Mouse (Mus musculus) right cerebral cortex, adult 18-20 months (tissue): ENCODE measurements around the gene Trpm3.
"Not testable (repeated sequence)": the region's sequence is repeated elsewhere in the genome, so short reads cannot be mapped to it uniquely, and the experiment has no call there.

Source experiments
- DNase-seq: peaks from one replicate; pipeline ENCODE4 v3.0.0; 2022; ENCODE audit warnings: mixed read lengths

Trpm3 gene

DNA sequence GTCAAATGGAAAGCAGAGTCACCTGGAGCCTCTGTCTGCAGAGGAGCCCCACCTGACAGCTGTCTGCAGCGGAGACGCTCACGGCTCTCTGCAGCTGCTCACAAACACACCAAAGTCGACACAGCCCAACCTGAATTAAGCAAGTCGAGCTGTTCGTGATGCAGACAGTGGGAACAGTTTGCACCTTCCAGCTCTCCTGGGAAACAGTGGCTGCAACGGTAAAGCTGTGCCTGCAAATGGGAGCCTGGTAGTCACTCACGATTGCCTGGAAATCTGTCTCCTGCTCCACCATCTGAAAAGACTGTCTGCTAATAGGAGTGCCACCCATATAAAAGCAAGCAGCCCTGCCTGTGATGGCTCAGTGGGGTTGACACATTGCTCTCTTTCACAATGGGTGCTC is 865.0 kb downstream of the Trpm3 start:
- DNase-seq = peak; percentile 65

DNA sequence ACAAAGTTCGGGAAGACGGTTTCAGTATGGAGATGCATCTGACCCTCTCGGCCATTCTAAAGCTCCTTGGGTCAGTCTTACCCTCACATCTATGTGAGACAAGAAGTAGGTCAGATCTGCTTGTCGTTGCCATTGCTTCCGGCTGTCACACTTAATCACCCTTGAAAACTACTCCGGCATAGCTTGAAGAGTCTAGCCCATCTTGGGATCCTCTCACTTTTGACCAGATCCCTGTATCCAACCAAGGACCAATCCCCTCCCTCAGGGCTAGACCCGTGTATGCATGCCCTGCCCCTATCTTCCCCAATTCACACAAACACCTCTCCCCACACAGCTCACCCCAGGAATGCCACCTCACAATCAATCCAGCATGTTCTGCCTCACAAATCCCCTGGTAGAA is 867.0 kb downstream of the Trpm3 start:
- DNase-seq = no peak

GRCm38 (mm10) chr19:23006517-23007273 is 867.8 kb downstream of the Trpm3 start:
- no peak for DNase-seq

GRCm38 (mm10) chr19:23013695-23014094 is 874.8 kb downstream of the Trpm3 start:
- DNase-seq = no peak

DNA sequence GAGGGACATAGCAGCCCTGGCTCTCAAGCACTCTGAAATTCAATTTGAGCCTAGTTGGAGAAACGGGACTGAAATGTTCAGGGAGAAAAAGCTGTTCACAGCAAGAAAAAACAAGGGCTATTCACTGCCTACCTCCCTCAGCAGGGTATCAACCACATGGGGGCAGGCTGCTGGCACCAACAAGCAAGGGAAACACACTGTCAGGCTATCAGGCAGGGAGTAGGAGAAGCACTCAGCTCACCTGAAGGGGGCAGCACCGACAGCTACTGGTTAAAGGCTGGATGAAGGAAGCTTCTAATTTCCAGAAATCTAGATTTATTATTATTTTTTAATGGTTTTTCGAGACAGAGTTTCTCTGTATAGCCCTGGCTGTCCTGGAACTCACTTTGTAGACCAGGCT is 876.7 kb downstream of the Trpm3 start:
- peak; percentile 24 for DNase-seq

DNA sequence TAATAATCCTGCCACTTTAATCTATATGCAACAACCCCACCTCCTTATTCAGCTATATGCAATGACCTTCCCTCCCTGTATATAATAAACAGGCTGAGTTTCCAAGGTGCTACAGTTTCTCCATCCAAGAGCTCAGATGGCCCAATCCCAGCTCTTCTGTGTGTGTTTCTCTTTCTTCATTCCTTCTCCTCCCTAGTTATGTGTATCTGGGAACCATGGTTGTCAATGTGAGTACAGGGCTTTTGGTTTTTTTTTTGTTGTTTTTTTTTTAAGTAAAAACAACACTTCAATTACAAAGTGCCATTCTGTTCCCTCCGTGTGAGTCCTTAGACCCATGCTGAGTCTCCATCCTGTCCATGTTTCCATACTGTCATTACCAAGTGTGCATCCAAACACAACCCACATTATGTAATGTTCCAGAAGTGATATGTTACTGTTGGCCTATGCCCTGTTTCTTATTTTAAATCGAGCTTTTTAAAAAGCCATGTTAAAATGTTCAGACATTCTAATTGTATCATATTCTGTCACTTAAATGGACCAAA is 879.4 kb downstream of the Trpm3 start:
- no peak for DNase-seq

GRCm38 (mm10) chr19:23022902-23023301 is 884.1 kb downstream of the Trpm3 start:
- no peak for DNase-seq

GRCm38 (mm10) chr19:23023316-23023960 is 884.6 kb downstream of the Trpm3 start:
- DNase-seq = no peak

DNA sequence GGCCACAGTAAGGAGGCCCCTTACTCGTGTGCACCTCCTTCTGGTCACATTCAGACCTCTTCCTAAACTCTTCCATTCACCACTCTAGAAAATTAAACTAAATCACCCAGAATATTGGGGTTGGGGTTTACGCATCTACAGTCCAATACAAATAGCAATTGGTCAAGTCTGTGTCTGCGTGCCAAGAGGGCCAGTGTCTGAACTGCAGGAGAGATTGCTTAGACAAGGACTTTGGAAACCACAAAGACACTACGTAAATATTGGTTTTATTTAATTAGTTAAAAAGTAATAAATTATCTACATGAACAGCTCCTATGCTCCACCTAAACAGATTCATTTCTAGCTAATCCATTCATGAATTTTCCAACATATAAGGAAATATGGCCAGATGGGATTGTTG is 886.0 kb downstream of the Trpm3 start:
- no peak for DNase-seq

- DNase-seq = no peak
Measured at GRCm38 (mm10) chr19:23026427-23026826, 887.6 kb downstream of the Trpm3 start.

- no peak for DNase-seq
Measured at GRCm38 (mm10) chr19:23028283-23028682, 889.4 kb downstream of the Trpm3 start.

DNA sequence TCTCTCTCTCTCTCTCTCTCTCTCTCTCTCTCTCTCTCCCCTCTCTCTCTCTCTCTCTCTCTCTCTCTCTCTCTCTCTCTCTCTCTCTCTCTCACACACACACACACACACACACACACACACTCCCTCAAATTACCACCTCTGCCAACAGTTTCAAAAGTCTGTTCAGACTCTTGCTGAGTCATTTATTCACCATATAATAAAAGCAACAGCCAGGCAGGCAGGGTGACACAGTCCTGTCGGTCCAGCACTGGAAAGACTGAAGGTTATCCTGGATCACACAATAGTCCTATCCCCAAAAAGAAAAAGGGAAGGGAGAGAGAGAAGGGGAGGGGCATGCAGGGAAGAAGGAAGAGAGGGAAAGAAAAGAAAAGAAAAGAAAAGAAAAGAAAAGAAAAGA is 894.5 kb downstream of the Trpm3 start:
- DNase-seq = not testable (repeated sequence)

GRCm38 (mm10) chr19:23034117-23034516 is 895.3 kb downstream of the Trpm3 start:
- DNase-seq = no peak

- DNase-seq = no peak
Measured at GRCm38 (mm10) chr19:23034933-23035332, 896.1 kb downstream of the Trpm3 start.

- no peak for DNase-seq
Measured at GRCm38 (mm10) chr19:23035786-23036185, 896.9 kb downstream of the Trpm3 start.

DNA sequence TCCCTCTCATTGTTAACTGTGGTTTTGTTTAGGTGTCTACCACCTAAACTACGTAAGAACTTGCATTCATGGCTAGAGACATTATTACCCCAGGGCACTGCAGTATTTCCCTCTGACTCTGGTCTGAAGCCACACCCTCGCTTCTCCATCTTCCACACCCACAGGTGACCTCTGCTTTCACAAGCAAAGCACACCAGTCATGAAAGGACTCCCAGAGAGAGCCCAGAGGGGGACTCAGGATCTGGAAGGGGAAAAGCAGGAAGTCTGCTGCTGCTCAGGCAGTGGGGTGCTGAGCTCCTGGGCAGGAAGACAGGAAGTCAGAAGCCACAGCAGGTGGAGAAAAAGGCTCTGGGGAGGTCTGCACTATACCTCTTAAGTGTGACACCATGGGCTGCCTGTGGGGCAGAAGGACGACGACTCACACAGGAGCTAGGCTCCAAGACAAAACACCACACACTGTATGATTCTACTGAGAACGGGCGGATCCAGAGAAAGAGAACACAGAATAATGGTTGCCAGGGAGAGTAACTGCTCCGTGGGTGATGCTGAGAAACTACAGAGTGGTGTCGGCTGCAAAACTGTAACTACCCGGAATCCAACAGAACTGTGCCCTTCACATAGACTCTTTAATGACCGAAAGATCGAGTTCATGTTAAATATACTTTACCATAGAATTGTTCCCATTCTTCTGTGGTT is 898.1 kb downstream of the Trpm3 start:
- DNase-seq = no peak

DNA sequence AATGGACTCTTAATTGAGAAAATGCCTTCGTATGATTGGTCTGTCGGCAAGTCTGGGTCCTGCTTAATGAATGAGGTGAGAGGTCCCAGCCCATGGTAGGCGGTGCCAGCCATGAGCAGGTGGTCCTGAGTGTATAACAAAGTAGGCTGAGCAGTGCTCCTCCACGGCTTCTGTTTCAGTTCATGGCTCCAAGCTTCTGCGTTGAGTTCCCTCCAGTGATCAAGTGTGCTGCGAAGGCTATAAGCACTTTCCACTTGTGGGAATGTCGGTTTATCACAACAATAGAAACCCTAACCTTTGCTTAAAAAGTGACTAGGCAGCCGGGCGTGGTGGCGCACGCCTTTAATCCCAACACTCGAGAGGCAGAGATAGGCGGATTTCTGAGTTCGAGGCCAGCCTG is 898.7 kb downstream of the Trpm3 start:
- no peak for DNase-seq

GRCm38 (mm10) chr19:23038321-23038720 is 899.5 kb downstream of the Trpm3 start:
- no peak for DNase-seq

DNA sequence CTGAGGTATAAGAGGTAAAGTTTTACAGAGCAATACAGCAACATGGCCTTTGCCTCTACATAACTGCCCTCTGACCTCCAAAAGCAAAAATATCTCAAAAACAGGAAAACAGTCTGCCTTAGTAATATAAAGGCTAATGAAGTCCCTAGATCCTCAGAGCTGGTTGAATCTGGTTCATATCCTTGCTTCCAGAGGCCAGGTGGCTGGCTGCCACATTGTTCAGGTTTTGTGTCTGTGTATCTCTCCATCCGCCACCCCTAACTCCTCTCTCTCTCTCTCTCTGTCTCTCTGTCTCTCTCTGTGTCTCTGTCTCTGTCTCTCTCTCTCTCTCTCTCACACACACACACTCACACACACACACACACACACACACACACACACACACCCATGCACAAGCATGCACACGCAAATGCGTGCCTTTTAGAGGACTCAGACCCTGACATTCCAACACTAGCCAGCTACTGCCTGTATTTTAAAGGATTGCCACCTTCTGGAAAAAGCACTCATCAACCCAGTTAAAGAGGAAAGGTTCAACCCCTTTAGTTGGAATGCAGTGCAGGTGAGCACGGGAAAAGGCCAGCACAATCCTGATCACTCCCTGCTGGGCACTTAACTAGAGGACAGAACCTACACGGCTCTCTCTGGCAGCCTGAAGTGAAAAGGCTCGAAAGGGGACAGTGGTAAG is 902.8 kb downstream of the Trpm3 start:
- DNase-seq = no peak

- DNase-seq = no peak
Measured at GRCm38 (mm10) chr19:23042168-23042733, 903.4 kb downstream of the Trpm3 start.

- no peak for DNase-seq
Measured at GRCm38 (mm10) chr19:23043699-23044098, 904.9 kb downstream of the Trpm3 start.
